Mouse (Mus musculus): ENCODE results near the gene E130208F15Rik. TPM values are rescaled to one million over a fixed set of nuclear protein-coding genes. Genes with fewer than 3 reads are reported as not detected.

E130208F15Rik gene
- 0.47 TPM in 1 of 2 replicates, not detected in the other for total RNA-seq (2015)
- 1.6 and 2.0 TPM in 2 replicates for total RNA-seq (2017)

DNA sequence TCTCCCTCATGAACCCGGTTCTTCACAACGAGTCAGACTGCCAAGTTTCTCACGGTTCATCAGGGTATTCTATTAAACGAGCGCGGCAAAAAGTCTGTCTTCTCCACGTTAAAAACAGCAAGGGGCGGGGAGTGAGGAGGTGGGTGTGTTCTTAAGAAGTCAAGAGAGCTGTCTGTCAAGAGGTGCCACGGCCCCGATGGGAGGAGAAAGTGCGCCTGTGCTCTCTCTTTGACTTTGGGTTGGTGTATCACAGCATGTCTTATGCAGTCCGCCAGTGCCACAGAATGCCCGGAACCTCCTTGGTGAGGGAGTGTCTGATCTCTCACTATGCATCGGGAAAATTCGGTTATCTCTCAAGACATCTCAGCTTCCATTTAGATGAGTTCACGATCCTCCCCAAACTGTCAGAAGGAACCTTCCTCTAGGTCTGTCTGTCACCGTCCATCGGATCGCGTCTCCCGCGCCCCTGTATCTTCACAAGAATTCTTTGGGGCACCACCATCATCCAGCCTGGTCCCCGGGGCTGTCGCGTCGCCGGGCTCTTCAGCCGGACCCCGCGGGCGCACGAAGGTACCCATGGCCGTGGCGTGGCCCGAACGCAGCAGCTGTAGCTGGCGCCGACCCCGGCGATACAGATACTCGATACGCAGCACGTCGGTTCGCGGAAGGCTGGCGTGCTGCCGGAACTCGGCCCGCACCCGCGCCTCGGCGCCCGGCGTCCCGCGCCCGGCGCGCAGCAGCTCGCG is at the start of gene E130208F15Rik:
E130208F15Rik (plus strand) TSS at position 202 of the 746 bp plus-strand sequence.
- ATAC-seq (replicated peaks; ENCODE audit: poor library complexity): peak; percentile 74

DNA sequence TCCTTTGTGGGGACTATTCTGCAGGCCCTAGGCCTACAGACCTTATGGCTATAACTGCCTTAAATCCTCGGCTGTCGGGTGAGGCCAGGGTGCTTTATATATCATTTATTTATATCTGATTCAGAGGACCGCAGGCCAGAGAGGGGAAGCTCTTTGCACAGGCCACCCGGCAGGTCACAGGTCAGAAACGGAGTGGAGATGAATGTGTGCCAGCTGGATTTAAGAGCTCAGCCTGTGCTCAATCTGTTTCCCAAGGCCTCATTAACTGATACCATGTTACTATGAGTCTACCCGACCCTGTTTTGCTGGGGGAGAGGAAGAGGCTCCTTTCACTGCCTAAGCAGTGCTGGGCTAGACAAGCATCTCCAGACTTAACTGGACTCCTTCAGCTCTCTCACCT is 47.2 kb upstream of the E130208F15Rik start:
- no peak for ATAC-seq (replicated peaks; ENCODE audit: poor library complexity)

DNA sequence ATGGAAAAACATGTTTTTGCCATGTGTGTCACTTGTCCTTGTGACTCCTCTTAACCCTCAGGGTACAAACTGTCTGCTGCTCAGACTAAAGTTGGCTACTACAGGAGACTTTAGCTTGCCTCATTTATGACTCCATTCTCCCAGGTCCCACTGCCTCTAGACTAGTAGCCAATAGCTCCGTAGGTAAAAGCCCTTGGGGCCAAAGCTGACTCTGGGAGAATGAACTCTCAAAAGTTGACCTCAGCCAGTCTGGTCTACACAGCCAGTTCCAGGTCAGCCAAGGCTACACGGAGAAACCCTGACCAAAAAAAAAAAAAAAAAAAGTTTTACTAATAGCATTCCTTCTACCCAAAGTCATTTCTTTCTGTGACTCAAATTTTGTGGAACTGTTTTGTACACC is 42.6 kb upstream of the E130208F15Rik start:
- no peak for ATAC-seq (replicated peaks; ENCODE audit: poor library complexity)

DNA sequence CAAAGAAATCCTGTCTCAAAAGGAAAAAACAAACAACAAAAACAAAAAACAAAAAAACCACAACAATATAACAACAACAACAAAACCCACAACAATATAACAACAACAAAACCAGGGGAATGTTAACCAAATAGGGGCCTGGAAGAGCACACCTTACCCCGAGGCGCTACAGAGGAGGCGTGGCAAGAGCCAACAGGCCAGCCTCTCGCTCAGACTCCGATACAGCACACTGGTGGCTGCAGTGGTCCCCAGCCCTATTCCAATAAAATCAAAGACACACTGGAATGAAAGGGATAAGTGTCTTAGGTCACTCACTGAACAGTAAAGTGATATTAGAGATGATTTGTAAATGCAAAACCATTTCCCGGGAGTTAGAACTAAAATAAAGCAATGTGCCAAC is 42.0 kb upstream of the E130208F15Rik start:
- 0 out of 2 replicates have a peak, but pooled peaks have one; percentile 38 for ATAC-seq (replicated peaks; ENCODE audit: poor library complexity)

DNA sequence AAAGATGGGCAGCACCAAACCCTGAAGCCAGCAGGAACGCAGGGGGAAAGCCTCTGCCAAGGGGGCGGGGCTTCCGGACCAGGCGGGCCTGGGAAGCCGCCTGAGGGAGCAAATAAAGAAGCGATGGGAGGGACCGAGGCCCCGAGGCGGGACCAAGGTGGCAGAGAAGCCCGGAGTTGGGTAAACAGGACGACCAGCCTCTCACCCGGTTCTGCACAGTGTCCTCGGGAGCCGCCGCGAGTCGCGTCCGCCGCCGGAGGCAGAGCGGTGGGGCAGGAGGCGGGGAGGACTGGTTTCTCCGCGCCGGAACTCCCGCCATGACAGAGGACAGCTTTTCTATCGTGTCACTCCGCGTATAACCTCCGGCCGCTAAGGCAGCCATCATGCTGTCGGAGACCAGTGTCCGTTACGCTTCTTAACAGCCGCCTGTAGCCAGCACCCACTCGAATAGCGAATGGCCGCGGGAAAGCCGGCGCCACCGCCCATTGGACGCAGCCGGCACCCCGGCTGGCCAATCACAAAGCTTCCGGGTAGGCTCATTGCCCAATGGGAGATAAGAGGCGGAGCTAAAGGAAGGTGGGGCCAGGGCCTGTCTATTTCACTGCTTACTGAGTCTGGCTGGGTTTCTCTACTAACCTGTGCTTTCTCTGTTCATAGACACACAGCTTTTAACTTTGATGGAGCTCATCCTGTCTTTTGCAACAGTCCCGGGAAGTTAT is 41.4 kb upstream of the E130208F15Rik start, which contains the start of the genes Thap8 and Wdr62:
Thap8 (plus strand) TSS at position 144 of the 719 bp plus-strand sequence.
Wdr62 (minus strand) TSS at position 469 of the 719 bp plus-strand sequence.
- ATAC-seq (replicated peaks; ENCODE audit: poor library complexity): peak; percentile 91

DNA sequence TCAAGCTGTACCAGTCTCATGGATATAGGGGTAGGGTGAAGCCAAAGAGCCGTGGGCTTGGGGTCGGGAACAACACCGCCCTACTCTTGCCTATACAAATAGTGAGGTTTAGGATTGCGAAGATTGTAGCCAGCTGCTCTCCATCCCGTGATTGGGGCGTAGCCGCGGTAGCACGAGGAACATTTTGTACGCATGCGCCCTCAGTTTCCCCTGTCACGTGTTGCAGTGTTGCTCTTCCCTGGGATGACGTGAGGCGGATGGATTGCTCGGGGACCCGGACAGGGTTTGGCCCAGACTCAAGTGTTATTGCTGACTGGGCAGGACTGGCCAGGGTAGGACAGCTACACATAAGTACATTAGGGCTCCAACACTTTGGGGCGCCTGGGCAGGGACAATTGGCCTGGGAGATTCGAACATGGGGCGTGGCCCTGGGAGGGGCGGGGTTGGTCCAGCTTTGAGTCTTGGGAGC is 40.8 kb upstream of the E130208F15Rik start:
- ATAC-seq (replicated peaks; ENCODE audit: poor library complexity): peak; percentile 49

DNA sequence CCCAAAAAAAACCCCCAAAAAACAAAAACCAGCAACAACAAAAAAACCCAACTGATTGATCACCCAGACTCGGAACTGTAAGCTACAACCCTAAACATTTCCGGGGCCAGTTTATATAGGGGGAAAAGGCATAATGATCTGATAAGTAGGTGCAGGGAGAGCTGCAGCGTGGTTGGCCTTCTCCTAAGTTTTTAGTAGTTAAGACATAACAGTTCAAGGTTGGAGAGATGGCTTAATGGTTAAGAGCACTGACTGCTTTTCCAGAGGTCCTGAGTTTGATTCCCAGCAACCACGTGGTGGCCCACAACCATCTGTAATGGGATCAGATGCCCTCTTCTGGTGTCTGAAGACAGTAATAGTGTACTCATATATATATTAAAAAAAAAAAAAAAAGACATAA is 40.0 kb upstream of the E130208F15Rik start:
- no peak for ATAC-seq (replicated peaks; ENCODE audit: poor library complexity)

DNA sequence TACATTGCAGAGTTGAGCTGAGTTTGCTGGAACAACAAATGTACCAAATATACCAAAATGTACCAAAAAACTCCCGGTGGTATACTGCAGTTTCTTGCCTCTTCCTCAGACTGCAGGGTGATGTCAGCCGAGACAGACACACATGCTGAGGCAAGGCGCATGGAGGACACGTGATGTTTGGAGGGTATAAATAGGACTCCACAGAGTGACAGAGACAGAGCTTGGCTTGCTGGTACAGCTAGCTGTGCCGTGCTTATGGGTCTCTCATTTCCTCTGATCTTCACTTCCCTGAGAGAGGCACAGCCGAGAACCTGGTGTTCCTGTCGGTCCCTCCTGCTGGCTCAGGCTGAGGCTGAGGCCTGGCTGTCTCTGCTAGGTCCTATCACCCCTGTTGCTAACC is 38.8 kb upstream of the E130208F15Rik start:
- no peak for ATAC-seq (replicated peaks; ENCODE audit: poor library complexity)

DNA sequence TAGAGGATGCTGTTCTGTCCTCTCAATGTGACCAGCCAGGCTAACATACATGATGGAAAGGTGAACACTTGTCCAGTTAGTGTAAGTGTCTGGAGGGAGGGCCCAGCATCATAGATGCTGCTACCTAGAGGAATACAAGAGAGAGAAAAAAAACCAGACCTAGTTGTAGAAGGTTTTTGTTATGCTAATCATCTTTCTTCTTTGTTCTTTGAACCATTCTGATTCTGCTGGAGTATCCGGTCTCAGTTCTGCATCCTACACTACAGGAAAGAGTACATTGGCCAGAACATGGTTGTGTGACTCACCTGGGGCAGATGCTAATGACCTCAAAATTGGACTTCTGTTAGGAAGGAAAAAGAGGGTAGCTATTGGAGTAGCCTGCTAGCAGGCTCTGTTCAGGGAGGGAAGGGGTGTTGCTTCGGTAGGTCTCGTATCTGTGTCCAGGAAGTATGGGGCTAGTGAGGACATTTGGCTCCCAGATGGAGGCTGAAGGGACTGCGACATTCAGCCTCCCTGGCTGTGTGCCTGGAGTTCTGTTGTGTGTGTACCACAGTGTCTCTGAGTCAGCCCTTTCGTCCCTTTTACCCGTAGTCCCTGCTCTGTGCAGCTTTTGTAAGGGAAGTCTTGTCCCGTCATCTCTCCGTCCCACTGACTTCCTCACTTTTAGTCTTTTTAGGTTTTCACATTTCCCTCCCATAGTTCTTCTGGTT is 34.7 kb upstream of the E130208F15Rik start:
- no peak for ATAC-seq (replicated peaks; ENCODE audit: poor library complexity)

DNA sequence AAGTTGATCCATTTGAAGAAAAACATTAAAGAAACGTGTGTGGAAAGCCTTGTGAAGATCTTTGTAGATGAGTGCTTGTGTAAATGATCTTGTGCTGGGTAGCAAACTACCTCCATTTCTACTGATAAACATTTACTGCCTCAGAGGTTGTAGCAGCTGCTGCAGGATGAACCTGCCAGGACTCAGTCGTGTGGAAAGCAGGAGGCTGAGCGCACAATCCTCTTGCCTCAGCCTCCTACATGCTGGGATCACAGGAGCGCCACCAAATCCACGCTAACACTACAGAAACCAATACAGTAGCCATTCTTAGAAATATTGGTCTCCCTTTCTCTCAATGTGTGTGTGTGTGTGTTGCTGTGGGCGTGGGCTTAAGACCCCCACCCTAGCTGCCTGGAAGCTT is 33.5 kb upstream of the E130208F15Rik start:
- ATAC-seq (replicated peaks; ENCODE audit: poor library complexity): no peak

DNA sequence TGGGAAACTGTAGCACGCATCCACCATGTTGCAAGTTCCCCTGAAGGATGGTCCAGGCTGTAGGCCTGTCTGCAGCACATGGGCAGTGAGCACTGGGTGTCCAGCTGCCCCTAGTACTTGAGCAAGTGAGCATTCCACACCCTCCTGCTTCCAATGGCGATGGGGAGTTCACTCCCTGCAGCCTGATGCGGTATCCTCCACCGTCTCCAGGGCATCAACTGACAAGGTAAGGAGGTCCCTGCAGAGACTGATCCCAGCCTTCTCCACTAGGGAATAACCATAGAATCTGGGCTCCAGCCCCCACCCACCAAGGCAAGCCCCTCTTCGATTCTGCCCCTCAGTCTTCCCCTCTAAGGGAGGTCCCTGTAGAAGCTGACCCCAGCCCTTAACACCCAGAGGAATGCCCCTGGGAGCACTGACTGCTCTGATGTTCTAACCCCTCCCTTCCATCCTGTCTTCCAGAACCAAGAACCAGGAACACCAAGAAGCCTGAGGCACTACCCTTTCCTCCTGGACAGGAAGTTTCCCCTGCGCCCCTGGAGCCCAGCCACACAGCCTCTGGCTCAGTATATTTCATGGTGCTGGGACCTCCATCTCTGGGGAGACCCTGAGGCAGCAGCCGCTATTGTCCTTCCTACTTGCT is 32.3 kb upstream of the E130208F15Rik start:
- no peak for ATAC-seq (replicated peaks; ENCODE audit: poor library complexity)

DNA sequence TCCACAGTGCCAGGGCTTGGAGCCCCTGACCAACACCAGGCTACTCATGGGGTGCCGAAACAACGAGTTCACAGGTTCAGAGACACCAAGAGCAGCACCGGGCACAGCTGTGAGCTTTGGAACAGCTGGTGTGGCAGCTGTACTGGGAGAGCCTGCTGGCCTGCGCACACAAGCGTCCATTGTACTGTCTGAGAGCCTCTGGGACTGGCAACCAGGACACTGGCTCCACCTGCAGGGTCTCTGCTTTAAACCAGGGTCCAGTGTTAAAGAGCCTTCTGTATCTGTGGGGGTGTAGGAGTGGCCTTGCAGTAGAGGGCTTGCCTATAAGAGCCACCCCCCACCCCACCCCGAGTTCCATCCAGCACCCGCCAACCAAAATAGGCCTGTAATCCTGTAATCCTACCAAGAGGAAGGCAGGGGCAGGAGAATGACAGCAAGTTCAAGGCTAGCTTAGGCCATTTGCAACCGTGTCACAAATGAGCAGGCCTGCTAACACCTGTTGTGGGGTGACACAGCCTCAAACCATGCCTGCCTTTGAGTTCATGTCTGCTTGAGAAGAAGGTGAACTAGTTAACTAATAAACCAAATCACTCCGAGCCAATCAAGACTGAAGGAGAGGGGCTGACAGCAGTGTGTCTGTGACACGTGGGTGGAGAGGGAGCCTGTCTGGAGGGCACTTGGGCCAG is 31.7 kb upstream of the E130208F15Rik start:
- no peak for ATAC-seq (replicated peaks; ENCODE audit: poor library complexity)

DNA sequence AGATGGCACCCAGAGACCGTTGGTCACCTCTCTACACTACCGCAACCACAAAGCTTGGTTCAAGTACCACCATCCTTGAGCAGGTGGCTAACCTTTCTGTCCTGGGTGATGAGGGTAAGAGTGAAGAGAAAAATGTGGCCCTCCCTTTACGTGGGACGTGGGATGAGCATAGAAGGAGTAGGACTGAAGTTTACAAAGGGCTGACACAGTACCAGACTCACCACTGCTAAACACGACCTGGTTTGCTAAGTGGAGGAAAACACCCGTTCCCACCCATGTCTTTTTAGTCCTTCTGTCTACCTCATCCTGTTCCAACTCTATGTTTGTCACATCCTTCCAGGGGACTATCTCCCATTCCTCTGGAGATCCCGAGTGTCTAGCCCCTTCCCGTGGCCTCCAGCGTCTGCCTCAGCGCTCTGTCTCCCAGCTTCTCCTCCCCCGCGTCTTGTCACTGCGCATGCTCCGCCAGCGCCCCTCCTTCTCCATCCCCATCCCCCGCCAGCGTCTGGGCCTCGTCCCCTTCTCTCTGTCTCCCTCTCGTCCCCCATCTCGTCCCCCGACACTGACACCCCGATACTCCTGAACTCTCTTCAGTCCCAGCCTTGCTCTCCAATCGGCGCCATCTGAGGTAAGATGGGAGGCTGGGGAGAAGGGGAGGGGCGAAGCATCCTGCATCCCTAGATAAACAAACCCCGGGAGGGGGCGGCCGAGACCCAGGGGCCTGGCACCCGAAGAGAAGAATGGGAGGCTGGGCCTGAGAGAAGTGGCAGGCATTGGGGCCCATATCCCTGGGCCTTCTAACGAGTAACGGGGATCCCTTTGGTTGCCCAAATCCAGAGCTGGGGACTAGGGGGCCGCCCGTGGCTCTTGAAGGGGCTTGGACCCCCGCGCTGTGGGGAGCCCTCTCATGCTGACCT is 30.1 kb upstream of the E130208F15Rik start, which contains the start of gene Clip3:
Clip3 (plus strand) TSS at position 514 of the 917 bp plus-strand sequence.
- no peak for ATAC-seq (replicated peaks; ENCODE audit: poor library complexity)

DNA sequence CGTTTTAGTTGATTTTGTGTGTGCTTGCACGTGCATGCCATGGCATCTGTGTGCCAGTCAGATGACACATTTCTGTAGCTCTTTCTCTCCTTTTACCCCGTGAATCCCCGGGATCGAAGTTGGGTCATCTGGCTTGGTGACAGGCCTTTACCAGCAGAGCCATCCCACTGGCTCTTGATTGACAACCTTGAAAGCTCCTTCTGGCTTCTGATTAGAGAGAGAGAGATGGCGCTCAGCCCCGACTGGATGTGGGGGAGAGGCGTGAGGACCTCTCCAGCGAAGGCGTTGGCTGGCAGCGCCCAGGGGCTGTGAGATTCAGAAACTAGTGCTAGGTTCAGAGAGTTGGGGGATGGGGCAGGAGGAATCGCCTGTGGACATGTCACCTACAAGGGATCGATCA is 27.7 kb upstream of the E130208F15Rik start:
- ATAC-seq (replicated peaks; ENCODE audit: poor library complexity): no peak

DNA sequence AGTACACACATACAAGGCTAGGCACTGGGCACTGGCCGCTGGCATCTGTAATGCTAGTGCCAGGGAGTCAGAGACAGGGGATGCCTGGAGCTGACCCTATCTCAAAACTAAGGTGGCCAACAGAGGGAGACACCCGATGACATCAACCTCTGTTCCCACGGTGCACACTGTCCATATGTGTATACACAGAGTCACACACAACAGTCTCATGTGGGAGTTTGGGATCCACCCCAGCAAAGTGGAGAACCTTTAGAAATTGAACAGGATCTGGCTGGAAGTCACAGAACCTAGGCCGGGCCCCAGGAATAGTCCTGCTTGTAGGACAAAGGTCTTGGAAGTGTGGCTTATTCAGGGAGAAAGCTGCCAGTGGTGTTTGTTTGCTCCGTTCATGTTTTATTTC is 27.2 kb upstream of the E130208F15Rik start:
- ATAC-seq (replicated peaks; ENCODE audit: poor library complexity): no peak

DNA sequence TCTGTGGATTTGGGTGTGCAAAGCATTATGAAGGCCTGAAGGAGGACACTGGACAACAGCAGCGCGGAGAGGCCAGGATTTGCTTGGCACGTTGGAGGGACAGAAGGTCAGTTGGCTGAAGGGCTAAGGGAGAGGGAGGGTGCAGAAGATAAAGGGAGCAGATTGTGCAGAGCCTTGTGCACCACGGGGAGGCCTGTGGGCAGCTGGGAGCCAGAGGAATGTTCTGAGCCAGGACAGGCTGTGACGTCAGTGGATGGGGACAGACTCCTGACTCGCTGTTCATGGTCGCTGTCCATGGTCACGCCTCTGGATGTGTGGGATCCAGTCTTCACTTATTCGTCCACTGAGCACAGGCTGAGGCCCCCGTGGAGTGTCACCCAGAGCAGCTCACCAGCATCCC is 26.4 kb upstream of the E130208F15Rik start:
- peak; percentile 34; the same call in 1 of the 2 replicates for ATAC-seq (replicated peaks; ENCODE audit: poor library complexity)

DNA sequence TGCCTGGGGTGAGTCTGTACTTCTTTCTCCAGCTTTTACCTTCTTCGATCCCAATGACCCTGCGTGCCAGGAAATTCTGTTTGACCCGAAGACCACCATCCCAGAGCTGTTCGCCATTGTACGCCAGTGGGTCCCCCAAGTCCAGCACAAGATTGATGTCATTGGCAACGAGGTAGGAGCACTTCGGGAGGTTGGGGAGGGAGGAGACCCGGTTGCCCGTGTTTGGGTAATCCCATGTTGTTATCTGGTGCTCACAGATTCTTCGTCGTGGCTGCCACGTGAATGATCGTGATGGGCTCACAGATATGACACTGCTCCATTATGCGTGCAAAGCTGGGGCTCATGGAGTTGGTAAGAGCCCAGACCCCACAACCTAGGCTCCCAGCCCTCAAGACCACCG is 24.7 kb upstream of the E130208F15Rik start:
- ATAC-seq (replicated peaks; ENCODE audit: poor library complexity): no peak

DNA sequence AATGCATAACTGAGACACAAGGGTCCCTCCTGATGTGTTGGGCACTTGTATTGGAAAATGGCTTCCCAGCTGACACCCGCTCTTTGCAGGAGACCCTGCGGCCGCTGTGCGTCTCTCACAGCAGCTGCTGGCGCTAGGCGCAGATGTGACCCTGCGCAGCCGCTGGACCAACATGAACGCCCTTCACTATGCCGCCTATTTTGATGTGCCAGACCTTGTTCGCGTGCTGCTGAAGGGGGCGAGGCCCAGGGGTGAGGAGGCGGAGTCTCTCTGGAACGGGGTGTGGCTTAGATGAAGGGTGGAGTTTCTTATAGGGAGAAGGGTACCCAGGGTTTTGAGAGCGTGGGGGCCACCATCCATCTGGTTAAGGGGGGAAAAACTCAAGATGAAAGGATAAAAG is 24.3 kb upstream of the E130208F15Rik start:
- no peak for ATAC-seq (replicated peaks; ENCODE audit: poor library complexity)

DNA sequence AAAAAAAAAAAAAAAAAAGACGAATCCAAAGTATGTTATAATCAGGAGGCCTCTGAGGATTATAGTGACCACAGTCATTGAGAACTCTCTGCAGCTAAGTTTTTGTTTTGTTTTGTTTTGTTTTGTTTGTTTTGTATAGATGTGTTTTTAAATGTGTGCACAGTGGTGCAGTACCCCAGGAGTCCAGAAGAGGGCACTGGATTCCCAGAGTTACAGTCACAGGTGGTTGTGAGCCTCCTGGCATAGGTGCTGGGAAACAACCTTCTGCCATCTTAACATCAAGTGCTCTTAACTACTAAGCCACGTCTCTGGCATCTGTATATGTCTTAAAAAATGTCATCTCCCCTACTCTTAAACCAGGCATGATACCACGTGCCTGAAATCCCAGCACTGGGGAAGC is 20.6 kb upstream of the E130208F15Rik start:
- peak; percentile 80 for ATAC-seq (replicated peaks; ENCODE audit: poor library complexity)

Data from megakaryocyte progenitor cell, adult 5-6 weeks (primary cell).